Mouse (Mus musculus) CD4-positive helper T cell, adult 2 months (primary cell): ENCODE measurements around the gene Fzd1.

ENCODE experiments used
- DNase-seq: peaks from one replicate; pipeline ENCODE4 v3.0.0-alpha.2; 2012; ENCODE audit warnings: low read depth, missing footprints, low spot score

Fzd1 gene

GRCm38 (mm10) chr5:4757902-4758301 is at the start of gene Fzd1:
Gene Fzd1, minus strand, starts transcription at chr5:4758035.
- no peak for DNase-seq

- no peak for DNase-seq
Observed at GRCm38 (mm10) chr5:4805228-4805627, 47.4 kb upstream of the Fzd1 start.

- DNase-seq: no peak
Observed at GRCm38 (mm10) chr5:4803708-4804107, 45.9 kb upstream of the Fzd1 start.

GRCm38 (mm10) chr5:4801971-4802370 is 44.1 kb upstream of the Fzd1 start:
- DNase-seq: no peak

GRCm38 (mm10) chr5:4801096-4801850 is 43.4 kb upstream of the Fzd1 start:
- no peak for DNase-seq

- no peak for DNase-seq
Observed at GRCm38 (mm10) chr5:4791219-4791618, 33.4 kb upstream of the Fzd1 start.

GRCm38 (mm10) chr5:4790265-4790664 is 32.4 kb upstream of the Fzd1 start:
- DNase-seq: no peak

GRCm38 (mm10) chr5:4788484-4788883 is 30.6 kb upstream of the Fzd1 start:
- DNase-seq: no peak

GRCm38 (mm10) chr5:4786816-4787215 is 29.0 kb upstream of the Fzd1 start:
- DNase-seq: no peak

- DNase-seq: no peak
Observed at GRCm38 (mm10) chr5:4778274-4778673, 20.4 kb upstream of the Fzd1 start.

- DNase-seq: no peak
Observed at GRCm38 (mm10) chr5:4776495-4776894, 18.7 kb upstream of the Fzd1 start.

GRCm38 (mm10) chr5:4773090-4773772 is 15.4 kb upstream of the Fzd1 start:
- no peak for DNase-seq

- no peak for DNase-seq
Observed at GRCm38 (mm10) chr5:4770609-4771008, 12.8 kb upstream of the Fzd1 start.

- no peak for DNase-seq
Observed at GRCm38 (mm10) chr5:4767896-4768295, 10.1 kb upstream of the Fzd1 start.

GRCm38 (mm10) chr5:4766719-4767118 is 8.9 kb upstream of the Fzd1 start:
- DNase-seq: no peak

GRCm38 (mm10) chr5:4761891-4762290 is 4.1 kb upstream of the Fzd1 start:
- DNase-seq: no peak

GRCm38 (mm10) chr5:4758331-4759080 is 671 bp upstream of the Fzd1 start:
- no peak for DNase-seq

- DNase-seq: no peak
Observed at GRCm38 (mm10) chr5:4756871-4757711, 744 bp downstream of the Fzd1 start.

GRCm38 (mm10) chr5:4756001-4756681 is 1.7 kb downstream of the Fzd1 start:
- DNase-seq: no peak

GRCm38 (mm10) chr5:4755326-4755725 is 2.5 kb downstream of the Fzd1 start:
- no peak for DNase-seq

- DNase-seq: no peak
Observed at GRCm38 (mm10) chr5:4754701-4755281, 3.0 kb downstream of the Fzd1 start.
